Mouse (Mus musculus) heart, adult 9 months (tissue): ENCODE data around the gene Evc2.

Source experiments
- DNase-seq, 2 experiments: peaks; one replicate each; pipeline ENCODE4 v3.0.0; 2022; ENCODE audit warnings: low spot score in 2 of 2

Evc2 gene

GRCm38 (mm10) chr5:37338288-37338687 lies at the start of gene Evc2:
Gene Evc2 (plus strand): TSS chr5:37338499.
- DNase-seq = peak; percentile 69 to 71

GRCm38 (mm10) chr5:37289236-37289635 lies 49.1 kb upstream of the Evc2 start:
- no peak for DNase-seq

- no peak for DNase-seq
Measured at GRCm38 (mm10) chr5:37290983-37291382, 47.3 kb upstream of the Evc2 start.

- DNase-seq = no peak
Measured at GRCm38 (mm10) chr5:37296717-37297116, 41.6 kb upstream of the Evc2 start.

GRCm38 (mm10) chr5:37298370-37298769 lies 39.9 kb upstream of the Evc2 start:
- DNase-seq = no peak

- no peak for DNase-seq
Measured at GRCm38 (mm10) chr5:37310026-37310425, 28.3 kb upstream of the Evc2 start.

- DNase-seq = no peak
Measured at GRCm38 (mm10) chr5:37312980-37313722, 25.1 kb upstream of the Evc2 start.

- no peak for DNase-seq
Measured at GRCm38 (mm10) chr5:37318715-37319114, 19.6 kb upstream of the Evc2 start.

GRCm38 (mm10) chr5:37320174-37320573 lies 18.1 kb upstream of the Evc2 start:
- DNase-seq = no peak

- no peak for DNase-seq
Measured at GRCm38 (mm10) chr5:37320761-37321160, 17.5 kb upstream of the Evc2 start.

- no peak for DNase-seq
Measured at GRCm38 (mm10) chr5:37326675-37327074, 11.6 kb upstream of the Evc2 start.

GRCm38 (mm10) chr5:37330449-37331132 lies 7.7 kb upstream of the Evc2 start:
- no peak for DNase-seq

- DNase-seq = no peak
Measured at GRCm38 (mm10) chr5:37331133-37331505, 7.2 kb upstream of the Evc2 start.

- DNase-seq = no peak
Measured at GRCm38 (mm10) chr5:37332066-37332465, 6.2 kb upstream of the Evc2 start.

- no peak for DNase-seq
Measured at GRCm38 (mm10) chr5:37335061-37335460, 3.2 kb upstream of the Evc2 start.

GRCm38 (mm10) chr5:37336485-37337105 lies 1.7 kb upstream of the Evc2 start, which contains the start of gene Evc:
Gene Evc (minus strand): TSS chr5:37336894.
- peak; percentile 68 to 78 for DNase-seq

- no peak for DNase-seq
Measured at GRCm38 (mm10) chr5:37337696-37338095, 603 bp upstream of the Evc2 start.

GRCm38 (mm10) chr5:37343962-37344361 lies 5.7 kb downstream of the Evc2 start:
- no peak for DNase-seq

- no peak for DNase-seq
Measured at GRCm38 (mm10) chr5:37351791-37352190, 13.5 kb downstream of the Evc2 start.

GRCm38 (mm10) chr5:37354385-37354784 lies 16.1 kb downstream of the Evc2 start:
- DNase-seq = peak in 1 of 2 experiments; percentile 32

- DNase-seq = no peak
Measured at GRCm38 (mm10) chr5:37356027-37356426, 17.7 kb downstream of the Evc2 start.

GRCm38 (mm10) chr5:37362618-37363017 lies 24.3 kb downstream of the Evc2 start:
- no peak for DNase-seq

- no peak for DNase-seq
Measured at GRCm38 (mm10) chr5:37363284-37363683, 25.0 kb downstream of the Evc2 start.
